Mouse (Mus musculus): Measurements from ENCODE around the gene Akap9. TPM values are rescaled to one million over a fixed set of nuclear protein-coding genes. Genes with fewer than 3 reads are reported as not detected.
"Not testable (repeated sequence)": the region's sequence is repeated elsewhere in the genome, so short reads cannot be mapped to it uniquely, and the experiment has no call there.

Akap9 gene
- polyA plus RNA-seq, 1 experiment from 2014 or later: 327 TPM

DNA sequence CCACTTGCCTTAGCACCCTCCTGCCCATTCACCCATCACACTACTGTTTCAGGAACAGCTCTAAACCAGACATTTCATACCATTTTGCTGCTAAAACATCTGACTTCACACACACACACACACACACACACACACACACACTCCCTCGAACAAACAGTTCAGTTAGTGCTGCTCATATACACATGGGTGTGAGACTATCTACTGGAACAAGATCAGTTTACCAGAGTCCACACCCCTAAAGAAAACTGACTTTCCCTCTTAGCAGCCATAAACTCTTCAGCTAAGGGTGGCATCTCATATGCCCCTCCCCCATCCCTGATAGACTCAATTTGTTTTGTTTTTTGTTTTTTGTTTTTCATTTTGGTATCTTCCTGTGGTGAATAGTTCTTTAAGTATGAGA, 92.2 kb downstream of the Akap9 start:
- Histone ChIP-seq H3K27ac (replicated peaks) (no peak overlapping the region), H3K4me3 (replicated peaks) (no peak overlapping the region), H3K27me3 (replicated peaks) (no peaks in the 10 kb centered on the region), H3K9me3 (replicated peaks) (no peaks in the 10 kb centered on the region), H3K4me1 (peaks cover 4% of the 10 kb centered on the region; the same call in 1 of the 2 replicates), H3K9ac (replicated peaks) (no peak overlapping the region), H3K36me3 (peaks cover 42% of the 10 kb centered on the region), H3K4me2 (no peak overlapping the region)
- WGBS: 93% methylated on average over 1 of the region's 1 CpGs
- no peak for ATAC-seq (ENCODE audit: low FRiP score)

DNA sequence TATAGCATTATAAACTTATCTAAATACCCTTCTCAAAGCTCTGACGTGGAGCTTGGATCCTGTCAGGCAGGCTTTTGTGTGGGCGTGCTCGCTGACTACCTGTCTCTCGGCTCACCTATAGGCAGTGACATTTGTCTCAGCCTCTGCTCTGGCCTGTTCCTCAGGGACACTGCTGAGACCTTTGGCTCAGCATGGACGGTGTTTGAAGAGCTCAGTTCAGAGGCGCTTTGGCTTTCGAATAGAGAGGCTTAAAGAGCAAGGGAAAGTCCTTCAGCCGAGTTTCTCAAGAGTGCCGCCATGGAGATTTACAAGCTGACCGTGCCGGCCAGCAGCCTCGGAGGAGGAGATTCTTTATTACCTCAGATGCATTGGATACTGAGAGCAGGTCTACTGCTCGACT, 95.3 kb downstream of the Akap9 start:
- Histone ChIP-seq H3K27me3 (replicated peaks) (no peaks in the 10 kb centered on the region), H3K27ac (replicated peaks) (no peak overlapping the region; the same call in 1 of the 2 replicates), H3K9me3 (replicated peaks) (no peaks in the 10 kb centered on the region), H3K36me3 (peaks cover 29% of the 10 kb centered on the region), H3K9ac (replicated peaks) (no peak overlapping the region), H3K4me1 (peaks cover 4% of the 10 kb centered on the region; the same call in 1 of the 2 replicates), H3K4me3 (replicated peaks) (no peak overlapping the region), H3K4me2 (no peak overlapping the region)
- ATAC-seq (ENCODE audit: low FRiP score): peak; percentile 38; the same call in 1 of the 2 replicates
- 32% methylated on average over 13 of the region's 13 CpGs for WGBS

DNA sequence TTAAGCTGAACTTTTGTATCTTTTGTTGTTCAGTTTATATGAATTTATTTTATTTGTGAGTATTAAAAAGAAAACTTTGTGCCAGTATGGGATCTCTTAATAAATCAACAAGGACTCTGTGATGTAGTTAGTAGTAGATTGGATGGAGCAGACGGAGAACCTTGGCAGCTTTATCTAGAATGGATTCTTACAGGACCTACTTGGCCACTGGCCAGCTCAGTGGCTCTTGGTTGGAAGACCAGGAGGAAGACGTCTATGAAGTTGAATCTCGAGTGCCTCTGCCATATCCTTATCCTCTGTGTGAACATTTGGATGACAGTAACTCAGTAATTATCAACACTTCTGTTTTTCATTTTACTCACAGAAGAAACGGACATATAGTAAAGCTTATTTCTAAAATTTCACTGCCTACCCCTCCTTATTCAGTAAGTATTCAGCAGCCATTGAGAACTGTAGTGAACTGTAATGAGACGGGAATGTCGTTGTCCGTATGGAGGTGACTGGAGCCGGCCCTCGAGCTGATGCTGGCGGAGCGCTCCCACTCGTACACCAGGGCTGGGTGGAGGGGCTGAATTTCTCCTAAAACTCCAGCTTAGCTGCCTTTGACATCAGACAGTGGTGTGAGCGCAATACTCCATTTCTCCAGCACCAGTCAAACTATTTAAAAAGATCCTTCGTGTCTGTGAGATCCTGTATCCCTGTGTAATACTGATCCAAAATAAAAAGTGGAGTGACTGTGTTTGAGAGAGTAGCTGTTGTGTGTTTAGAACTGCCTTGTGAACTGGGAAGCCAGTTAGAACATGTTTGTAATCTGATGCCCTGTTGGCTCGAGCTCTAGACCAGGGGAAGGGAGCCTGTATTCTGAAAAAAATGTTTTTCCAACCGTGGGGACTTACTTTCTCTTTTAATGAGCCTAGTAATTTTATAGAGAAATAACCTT, 96.2 kb downstream of the Akap9 start:
- 80% methylated on average over 16 of the region's 16 CpGs for WGBS
- Histone ChIP-seq H3K27me3 (replicated peaks) (no peaks in the 10 kb centered on the region), H3K9ac (replicated peaks) (no peak overlapping the region), H3K9me3 (replicated peaks) (no peaks in the 10 kb centered on the region), H3K4me3 (replicated peaks) (no peak overlapping the region), H3K27ac (replicated peaks) (0 out of 2 replicates have a peak overlapping the region, but pooled peaks have one; percentile 10), H3K4me1 (peaks cover 4% of the 10 kb centered on the region; the same call in 1 of the 2 replicates), H3K36me3 (peaks cover 29% of the 10 kb centered on the region), H3K4me2 (no peak overlapping the region)
- no peak for ATAC-seq (ENCODE audit: low FRiP score)

DNA sequence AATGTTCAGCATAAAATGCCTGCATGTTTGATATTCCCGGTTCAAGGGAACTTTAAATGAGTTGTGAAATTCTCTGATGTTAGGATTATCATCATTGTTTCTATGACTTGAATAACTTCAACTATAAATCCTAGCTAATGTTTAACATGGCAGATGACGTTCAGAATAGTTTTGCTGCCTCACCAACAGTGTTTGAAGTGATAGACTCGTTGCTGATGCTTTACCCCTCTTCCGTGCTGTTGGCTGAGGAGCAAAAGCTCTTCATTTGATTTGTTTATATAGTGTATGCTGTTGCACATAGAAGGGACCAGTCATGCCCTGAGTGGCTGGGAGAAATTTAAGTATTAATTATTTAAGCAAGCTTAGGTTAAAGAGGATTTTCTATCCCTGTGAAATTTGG, 96.9 kb downstream of the Akap9 start:
- Histone ChIP-seq H3K4me2 (no peak overlapping the region), H3K9me3 (replicated peaks) (no peaks in the 10 kb centered on the region), H3K9ac (replicated peaks) (no peak overlapping the region), H3K4me3 (replicated peaks) (no peak overlapping the region), H3K36me3 (peaks cover 24% of the 10 kb centered on the region), H3K4me1 (peaks cover 4% of the 10 kb centered on the region; the same call in 1 of the 2 replicates), H3K27me3 (replicated peaks) (no peaks in the 10 kb centered on the region), H3K27ac (replicated peaks) (no peak overlapping the region)
- WGBS: 73% methylated on average over 4 of the region's 4 CpGs
- no peak for ATAC-seq (ENCODE audit: low FRiP score)

DNA sequence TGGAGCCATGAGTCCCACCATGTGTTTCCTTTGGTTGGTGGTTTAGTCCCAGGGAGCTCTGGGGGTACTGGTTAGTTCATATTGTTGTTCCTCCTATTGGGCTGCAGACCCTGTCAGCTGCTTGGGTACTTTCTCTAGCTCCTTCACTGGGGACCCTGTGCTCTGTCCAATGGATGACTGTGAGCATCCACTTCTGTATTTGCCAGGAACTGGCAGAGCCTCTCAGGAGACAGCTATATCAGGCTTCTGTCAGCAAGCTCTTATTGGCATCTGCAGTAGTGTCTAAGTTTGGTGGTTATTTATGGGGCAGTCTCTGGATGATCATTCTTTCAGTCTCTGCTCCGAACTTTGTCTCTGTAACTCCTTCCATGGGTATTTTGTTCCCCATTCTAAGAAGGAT, 98.5 kb downstream of the Akap9 start:
- not testable (repeated sequence) for H3K27me3 ChIP-seq (replicated peaks); H3K9ac ChIP-seq (replicated peaks); H3K4me2 ChIP-seq; H3K4me3 ChIP-seq (replicated peaks); ATAC-seq (ENCODE audit: low FRiP score); H3K9me3 ChIP-seq (replicated peaks); H3K4me1 ChIP-seq; H3K27ac ChIP-seq (replicated peaks)
- H3K36me3 ChIP-seq: peaks cover 21% of the 10 kb centered on the region
- WGBS: 89% methylated on average over 1 of the region's 1 CpGs

DNA sequence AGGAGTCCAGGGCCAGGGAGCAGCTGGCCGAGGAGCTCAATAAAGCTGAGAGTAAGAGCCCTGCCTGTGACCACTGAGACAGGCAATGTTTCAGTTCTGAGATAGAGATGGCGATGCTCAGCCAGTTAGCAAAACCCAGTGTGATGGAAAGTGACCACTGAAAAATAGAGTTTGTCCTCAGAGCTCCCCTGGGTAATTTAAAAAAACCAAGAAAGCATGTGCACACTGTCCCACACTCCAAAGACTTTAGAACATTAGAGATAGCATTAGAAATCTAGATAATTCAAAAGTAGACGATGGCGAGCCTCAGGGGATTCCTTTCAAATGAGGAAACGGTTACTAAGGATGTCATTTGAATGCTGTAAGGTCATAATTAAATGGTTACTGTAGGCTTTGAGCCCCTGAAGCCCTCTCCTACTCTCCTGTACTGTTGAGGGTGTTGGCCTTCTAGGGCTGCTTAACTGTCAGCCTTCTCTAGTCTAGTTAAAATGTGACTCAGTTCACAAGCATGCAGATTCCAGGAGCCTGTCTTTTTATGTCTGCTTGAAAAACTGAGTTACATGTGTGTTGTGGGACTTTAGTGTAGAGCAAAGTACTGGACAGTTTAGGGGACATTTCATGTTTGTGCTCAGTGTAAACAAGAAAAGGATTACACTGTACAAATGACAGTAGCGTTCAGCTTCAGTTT, 100.8 kb downstream of the Akap9 start:
- Histone ChIP-seq H3K4me2 (no peak overlapping the region), H3K36me3 (peaks cover 27% of the 10 kb centered on the region), H3K4me1 (no peaks in the 10 kb centered on the region), H3K9me3 (replicated peaks) (no peaks in the 10 kb centered on the region), H3K4me3 (replicated peaks) (no peak overlapping the region), H3K27ac (replicated peaks) (no peak overlapping the region), H3K27me3 (replicated peaks) (no peaks in the 10 kb centered on the region), H3K9ac (replicated peaks) (no peak overlapping the region)
- WGBS: 81% methylated on average over 6 of the region's 6 CpGs
- ATAC-seq (ENCODE audit: low FRiP score): no peak

DNA sequence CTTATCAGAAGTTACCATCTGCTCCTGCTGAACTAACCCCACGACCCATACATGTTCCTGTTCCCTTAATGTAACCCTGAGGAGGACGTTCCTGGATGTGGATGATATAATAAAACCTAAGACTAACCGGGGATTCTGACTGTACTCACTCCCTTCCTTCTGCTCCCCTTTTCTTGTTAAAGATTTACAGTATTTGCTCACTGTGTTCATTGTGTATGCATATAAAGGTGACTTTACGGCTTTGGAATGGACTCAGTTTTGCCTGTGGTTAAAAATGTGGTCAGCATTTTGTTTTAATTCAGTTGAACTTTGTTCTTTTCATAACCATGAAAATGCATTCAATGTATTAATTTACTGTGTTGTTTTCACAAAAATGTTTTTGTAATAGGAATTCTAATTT, 104.0 kb downstream of the Akap9 start:
- WGBS: 78% methylated on average over 4 of the region's 4 CpGs
- no peak overlapping the region for H3K9ac ChIP-seq (replicated peaks)
- peaks cover 53% of the 10 kb centered on the region for H3K36me3 ChIP-seq
- H3K4me1 ChIP-seq: no peaks in the 10 kb centered on the region
- no peaks in the 10 kb centered on the region for H3K27me3 ChIP-seq (replicated peaks)
- H3K9me3 ChIP-seq (replicated peaks): no peaks in the 10 kb centered on the region
- H3K27ac ChIP-seq (replicated peaks): no peak overlapping the region
- no peak overlapping the region for H3K4me2 ChIP-seq
- H3K4me3 ChIP-seq (replicated peaks): no peak overlapping the region
- ATAC-seq (ENCODE audit: low FRiP score): no peak

DNA sequence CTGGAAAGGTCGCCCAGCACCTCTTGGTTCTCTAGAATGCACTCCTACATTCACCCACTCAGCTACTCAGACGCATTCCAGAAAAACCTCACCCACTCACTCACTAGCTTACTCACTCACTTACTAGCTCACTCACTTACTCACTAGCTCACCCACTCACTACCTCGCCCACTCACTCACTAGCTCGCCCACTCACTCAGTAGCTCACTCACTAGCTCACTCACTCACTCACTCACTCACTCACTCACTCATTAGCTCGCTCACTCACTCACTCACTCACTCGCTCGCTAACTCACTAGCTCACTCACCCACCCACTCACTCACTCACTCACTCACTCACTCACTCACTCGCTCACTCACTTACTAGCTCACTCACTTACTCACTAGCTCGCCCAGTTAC, 108.8 kb downstream of the Akap9 start:
- Histone ChIP-seq H3K9me3 (replicated peaks) (no peaks in the 10 kb centered on the region), H3K27ac (replicated peaks) (no peak overlapping the region), H3K36me3 (peaks cover 71% of the 10 kb centered on the region), H3K9ac (replicated peaks) (no peak overlapping the region), H3K27me3 (replicated peaks) (no peaks in the 10 kb centered on the region), H3K4me3 (replicated peaks) (no peak overlapping the region), H3K4me2 (no peak overlapping the region), H3K4me1 (no peaks in the 10 kb centered on the region)
- ATAC-seq (ENCODE audit: low FRiP score): no peak
- 96% methylated on average over 9 of the region's 9 CpGs for WGBS

DNA sequence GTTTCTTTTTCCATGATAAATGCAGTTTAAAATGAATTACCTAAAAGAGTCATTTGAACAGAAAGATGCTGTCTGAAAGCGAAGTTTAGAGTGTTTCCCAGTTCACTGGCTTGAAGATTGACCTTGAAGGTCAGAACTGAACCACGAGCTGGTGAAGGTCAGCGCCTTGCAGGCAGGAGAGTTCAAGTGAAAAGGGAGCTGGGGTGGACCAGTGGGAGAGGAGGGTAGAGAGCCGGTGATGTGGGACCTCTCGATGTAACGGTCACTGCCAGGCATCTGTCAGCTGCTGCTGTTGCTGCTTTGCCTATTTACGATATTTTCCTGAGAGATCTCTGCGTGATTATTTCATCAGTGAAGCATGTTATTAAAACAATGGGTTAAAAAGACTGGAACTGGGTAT, 111.5 kb downstream of the Akap9 start:
- Histone ChIP-seq H3K4me2 (no peak overlapping the region), H3K4me1 (no peaks in the 10 kb centered on the region), H3K27ac (replicated peaks) (no peak overlapping the region), H3K4me3 (replicated peaks) (no peak overlapping the region), H3K36me3 (peaks cover 78% of the 10 kb centered on the region), H3K9ac (replicated peaks) (no peak overlapping the region), H3K27me3 (replicated peaks) (no peaks in the 10 kb centered on the region), H3K9me3 (replicated peaks) (no peaks in the 10 kb centered on the region)
- WGBS: 90% methylated on average over 8 of the region's 8 CpGs
- ATAC-seq (ENCODE audit: low FRiP score): no peak

DNA sequence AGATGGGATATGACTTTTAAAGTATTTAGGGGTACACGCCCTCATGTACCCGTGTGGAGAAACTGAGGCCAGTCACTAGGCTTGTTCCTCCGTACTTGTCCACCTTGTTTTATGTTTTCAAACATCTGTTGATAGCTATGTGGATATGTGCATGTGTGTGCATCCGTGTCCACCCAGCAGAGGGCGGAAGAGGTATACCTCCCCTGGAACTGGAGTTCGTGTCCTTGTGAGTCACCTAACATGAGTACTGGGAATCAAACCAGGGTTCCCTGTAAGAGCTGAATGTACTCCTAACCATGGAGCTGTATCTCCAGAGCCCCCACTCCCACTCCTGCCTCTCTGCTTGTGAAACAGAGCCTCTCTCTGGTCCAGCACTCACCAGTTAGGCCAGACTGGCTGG, 112.5 kb downstream of the Akap9 start:
- Histone ChIP-seq H3K4me3 (replicated peaks) (no peak overlapping the region), H3K27ac (replicated peaks) (no peak overlapping the region), H3K4me2 (no peak overlapping the region), H3K27me3 (replicated peaks) (no peaks in the 10 kb centered on the region), H3K36me3 (peaks cover 77% of the 10 kb centered on the region), H3K9ac (replicated peaks) (no peak overlapping the region), H3K4me1 (no peaks in the 10 kb centered on the region), H3K9me3 (replicated peaks) (no peaks in the 10 kb centered on the region)
- ATAC-seq (ENCODE audit: low FRiP score): no peak
- WGBS: 93% methylated on average over 6 of the region's 6 CpGs

DNA sequence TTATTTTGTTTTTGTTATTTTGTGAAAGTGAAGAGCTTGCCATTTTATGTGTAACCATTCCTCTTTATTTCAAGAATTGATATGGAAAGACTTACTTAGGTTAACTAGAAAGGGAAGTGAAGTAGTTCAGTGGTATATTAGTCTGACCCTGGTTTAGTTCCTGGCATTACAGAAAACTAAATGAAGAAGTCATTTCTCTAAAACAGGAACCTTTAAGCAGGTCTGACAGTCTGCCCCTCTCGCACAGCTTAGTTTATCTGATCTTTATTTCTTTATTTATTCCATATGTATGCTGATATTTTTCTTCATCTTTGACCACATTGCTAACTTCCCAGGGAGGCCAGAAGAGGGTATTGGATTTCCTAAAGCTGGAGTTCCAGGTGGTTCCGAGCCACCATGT, 113.1 kb downstream of the Akap9 start:
- WGBS: 99% methylated on average over 2 of the region's 2 CpGs
- Histone ChIP-seq H3K4me1 (no peaks in the 10 kb centered on the region), H3K4me3 (replicated peaks) (no peak overlapping the region), H3K9ac (replicated peaks) (no peak overlapping the region), H3K36me3 (peaks cover 75% of the 10 kb centered on the region), H3K27ac (replicated peaks) (no peak overlapping the region), H3K4me2 (no peak overlapping the region), H3K9me3 (replicated peaks) (no peaks in the 10 kb centered on the region), H3K27me3 (replicated peaks) (no peaks in the 10 kb centered on the region)
- ATAC-seq (ENCODE audit: low FRiP score): no peak

DNA sequence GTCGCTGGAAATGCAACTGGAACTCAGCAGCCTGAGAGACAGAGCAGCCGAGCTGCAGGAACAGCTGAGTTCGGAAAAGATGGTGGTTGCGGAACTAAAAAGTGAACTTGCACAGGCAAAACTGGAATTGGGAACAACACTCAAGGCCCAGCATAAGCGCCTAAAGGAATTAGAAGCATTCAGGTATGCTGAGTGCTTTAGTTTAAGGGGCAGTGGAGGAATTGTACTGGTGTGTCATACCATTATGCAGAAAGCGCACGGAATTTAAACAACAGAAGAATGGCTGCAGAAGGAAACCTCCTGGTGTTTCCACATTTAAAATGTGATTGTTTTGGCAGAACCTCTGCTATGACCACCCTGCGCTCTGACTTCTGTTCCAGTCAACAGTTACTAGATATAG, 132.5 kb downstream of the Akap9 start:
- 93% methylated on average over 8 of the region's 8 CpGs for WGBS
- H3K36me3 ChIP-seq: peaks cover 84% of the 10 kb centered on the region

More for the DNA sequence above, 132.5 kb downstream of the Akap9 start:
- no peaks in the 10 kb centered on the region for H3K4me1 ChIP-seq
- H3K4me3 ChIP-seq (replicated peaks): no peak overlapping the region
- ATAC-seq (ENCODE audit: low FRiP score): no peak
- H3K9me3 ChIP-seq (replicated peaks): no peaks in the 10 kb centered on the region
- no peak overlapping the region for H3K9ac ChIP-seq (replicated peaks)
- H3K4me2 ChIP-seq: no peak overlapping the region
- H3K27me3 ChIP-seq (replicated peaks): no peaks in the 10 kb centered on the region
- H3K27ac ChIP-seq (replicated peaks): no peak overlapping the region

Measured in neural tube, embryonic 15.5 days (tissue).